Mouse (Mus musculus): ENCODE measurements around the gene Sptbn2. TPM values are rescaled to one million over a fixed set of nuclear protein-coding genes. Genes with fewer than 3 reads are reported as not detected.

Sptbn2 gene
- 17.4 and 18.7 TPM in 2 replicates for polyA plus RNA-seq (2014; fragmentation: Nextera tagmentation; extraction: Ambion mirVana)

DNA sequence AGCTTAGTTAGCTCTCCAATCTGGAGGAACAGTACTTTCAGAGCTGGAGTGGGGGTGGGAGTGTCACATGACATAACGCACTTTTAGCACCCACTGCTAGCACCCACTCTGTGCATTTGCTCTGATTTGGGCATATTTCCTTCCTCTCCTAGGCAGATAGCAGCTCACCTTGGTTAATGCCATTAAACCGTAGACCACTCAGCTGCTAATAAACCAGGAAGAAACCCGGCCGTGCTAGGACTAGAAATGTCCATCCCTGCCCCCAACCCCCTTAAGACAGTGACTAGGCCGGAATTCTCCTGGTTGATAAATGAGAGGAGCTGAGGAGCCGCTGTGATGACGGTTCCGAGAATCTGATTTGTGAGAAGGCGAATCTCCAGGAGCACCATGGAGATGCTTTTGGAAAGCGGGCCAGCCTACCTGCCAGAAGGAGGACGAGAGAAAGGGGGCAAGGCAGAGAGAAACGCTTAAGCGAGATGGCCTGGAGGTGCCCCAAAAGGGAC, at the start of gene Sptbn2:
Gene Sptbn2, plus strand, starts transcription at position 70 of the 503 bp plus-strand sequence.
- Histone ChIP-seq H3K4me3 (ENCODE audit: low read depth, low read length) (peak within 1 kb of the TSS; percentile 84), H3K9ac (ENCODE audit: low read depth, low read length) (peak within 1 kb of the TSS; percentile 95), H3K4me1 (replicated peaks; ENCODE audit: control insufficient read depth, insufficient read depth, low read length) (no peaks in the 10 kb centered on the region; the same call in 1 of the 2 replicates), H3K36me3 (ENCODE audit: control insufficient read depth, insufficient read depth, low read length) (no peaks in the 10 kb centered on the region), H3K27me3 (ENCODE audit: control insufficient read depth, insufficient read depth, low read length) (peaks cover 2% of the 10 kb centered on the region; the same call in 1 of the 2 replicates), H3K27ac (ENCODE audit: low read depth, low read length) (peak within 1 kb of the TSS; percentile 94), H3K4me2 (replicated peaks; ENCODE audit: low read depth, low read length) (peak within 1 kb of the TSS; percentile 91), H3K9me3 (ENCODE audit: control insufficient read depth, low read length) (no peaks in the 10 kb centered on the region)
- WGBS: 8% methylated on average over 13 of the region's 13 CpGs
- DNase-seq (ENCODE audit: low spot score): peak; percentile 65
- peak; percentile 44 for ATAC-seq (ENCODE audit: low FRiP score)

DNA sequence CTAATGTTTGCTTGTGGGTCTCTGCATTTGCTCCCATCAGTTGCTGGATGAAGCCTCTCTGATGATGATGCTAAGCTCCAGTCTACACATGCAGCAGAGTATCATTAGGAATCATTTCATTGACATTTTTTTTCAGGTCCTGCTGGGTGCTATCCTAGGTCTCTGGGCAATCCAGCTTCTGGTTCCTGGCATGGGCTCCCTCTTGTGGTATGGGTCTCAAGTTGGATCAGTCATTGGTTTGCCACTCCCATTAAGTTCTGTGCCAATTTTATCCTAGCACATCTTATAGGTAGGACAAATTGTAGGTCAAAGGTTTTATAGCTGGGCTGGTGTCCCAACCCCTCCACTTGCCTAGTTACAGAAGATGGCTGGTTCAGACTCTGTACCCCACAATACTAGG, 44.2 kb upstream of the Sptbn2 start:
- ATAC-seq (ENCODE audit: low FRiP score) (no peak), DNase-seq (ENCODE audit: low spot score) (no peak)
- H3K9me3 ChIP-seq (ENCODE audit: control insufficient read depth, low read length): no peaks in the 10 kb centered on the region

DNA sequence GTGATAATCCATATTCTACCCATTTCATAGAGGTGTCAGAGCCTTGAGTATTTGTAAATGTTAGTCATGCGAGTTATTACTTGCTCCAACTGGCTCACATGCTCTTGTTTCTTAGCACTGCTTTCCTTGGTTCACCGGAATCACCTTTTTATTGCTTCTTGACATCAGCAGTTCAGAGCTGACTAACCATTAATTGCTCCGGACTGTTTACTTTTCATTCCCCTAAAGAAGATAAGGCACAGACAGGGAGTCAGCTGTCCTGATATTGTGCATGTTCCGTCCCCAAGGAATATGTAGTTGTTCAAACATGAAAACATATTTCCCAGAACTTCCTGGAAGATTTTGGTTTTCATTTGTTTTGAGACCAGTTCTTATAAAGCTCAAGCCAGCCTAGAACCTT, 40.2 kb upstream of the Sptbn2 start:
- Histone ChIP-seq H3K36me3 (ENCODE audit: control insufficient read depth, insufficient read depth, low read length) (no peaks in the 10 kb centered on the region), H3K4me2 (replicated peaks; ENCODE audit: low read depth, low read length) (no peak overlapping the region), H3K27me3 (ENCODE audit: control insufficient read depth, insufficient read depth, low read length) (no peaks in the 10 kb centered on the region), H3K4me1 (replicated peaks; ENCODE audit: control insufficient read depth, insufficient read depth, low read length) (no peaks in the 10 kb centered on the region), H3K9me3 (ENCODE audit: control insufficient read depth, low read length) (no peaks in the 10 kb centered on the region), H3K9ac (ENCODE audit: low read depth, low read length) (no peak overlapping the region), H3K4me3 (ENCODE audit: low read depth, low read length) (no peak overlapping the region), H3K27ac (ENCODE audit: low read depth, low read length) (no peak overlapping the region)
- DNase-seq (ENCODE audit: low spot score) (no peak), ATAC-seq (ENCODE audit: low FRiP score) (no peak)
- WGBS: 92% methylated on average over 4 of the region's 4 CpGs

More for the DNA sequence above, 44.2 kb upstream of the Sptbn2 start:
- Histone ChIP-seq H3K4me3 (ENCODE audit: low read depth, low read length) (no peak overlapping the region), H3K4me1 (replicated peaks; ENCODE audit: control insufficient read depth, insufficient read depth, low read length) (no peaks in the 10 kb centered on the region), H3K4me2 (replicated peaks; ENCODE audit: low read depth, low read length) (no peak overlapping the region), H3K27me3 (ENCODE audit: control insufficient read depth, insufficient read depth, low read length) (no peaks in the 10 kb centered on the region), H3K36me3 (ENCODE audit: control insufficient read depth, insufficient read depth, low read length) (no peaks in the 10 kb centered on the region), H3K9ac (ENCODE audit: low read depth, low read length) (no peak overlapping the region), H3K27ac (ENCODE audit: low read depth, low read length) (no peak overlapping the region)

DNA sequence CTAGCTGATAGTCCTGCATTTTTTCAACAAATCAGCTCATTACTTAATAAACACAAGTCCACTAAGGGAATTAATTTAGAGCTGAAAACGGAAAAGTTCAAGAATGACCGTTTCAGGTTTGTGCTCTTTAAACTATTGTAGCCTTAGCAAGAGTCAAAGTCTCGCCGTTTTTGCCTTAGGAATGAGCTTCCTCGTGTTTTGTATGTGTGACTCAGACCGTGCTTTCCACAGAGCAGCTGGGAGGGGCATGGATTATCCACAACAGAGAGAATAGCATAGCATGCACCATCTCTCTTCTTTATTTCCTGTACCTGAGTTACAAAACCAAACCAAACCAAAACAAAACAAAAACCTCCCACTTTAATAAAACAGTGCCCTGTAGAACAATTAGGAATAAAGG, 38.6 kb upstream of the Sptbn2 start:
- WGBS: 51% methylated on average over 6 of the region's 6 CpGs
- H3K36me3 ChIP-seq (ENCODE audit: control insufficient read depth, insufficient read depth, low read length): no peaks in the 10 kb centered on the region
- H3K4me2 ChIP-seq (replicated peaks; ENCODE audit: low read depth, low read length): no peak overlapping the region
- ATAC-seq (ENCODE audit: low FRiP score): no peak
- H3K4me3 ChIP-seq (ENCODE audit: low read depth, low read length): no peak overlapping the region
- H3K9ac ChIP-seq (ENCODE audit: low read depth, low read length): no peak overlapping the region
- H3K27ac ChIP-seq (ENCODE audit: low read depth, low read length): no peak overlapping the region
- no peaks in the 10 kb centered on the region for H3K4me1 ChIP-seq (replicated peaks; ENCODE audit: control insufficient read depth, insufficient read depth, low read length)
- DNase-seq (ENCODE audit: low spot score): no peak
- no peaks in the 10 kb centered on the region for H3K9me3 ChIP-seq (ENCODE audit: control insufficient read depth, low read length)
- H3K27me3 ChIP-seq (ENCODE audit: control insufficient read depth, insufficient read depth, low read length): no peaks in the 10 kb centered on the region

DNA sequence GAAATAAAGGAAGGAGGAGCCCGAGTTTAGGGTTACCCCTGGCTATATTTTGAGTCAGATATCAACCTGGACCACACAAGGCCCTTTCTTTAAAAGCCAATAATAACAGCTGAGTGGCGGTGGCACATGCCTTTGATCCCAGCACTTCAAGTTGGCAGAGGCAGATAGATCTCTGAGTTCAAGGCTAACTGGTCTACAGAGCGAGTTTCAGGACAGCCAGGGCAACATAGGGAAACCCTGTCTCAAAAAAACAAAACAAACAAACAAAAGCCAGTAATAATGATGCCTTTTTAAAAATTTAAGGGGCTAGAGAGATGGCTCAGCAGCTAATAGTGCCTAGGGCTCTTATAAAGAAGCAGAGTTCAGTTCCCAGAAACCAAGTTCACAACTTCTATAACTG, 16.6 kb upstream of the Sptbn2 start:
- Histone ChIP-seq H3K4me3 (ENCODE audit: low read depth, low read length) (no peak overlapping the region), H3K4me1 (replicated peaks; ENCODE audit: control insufficient read depth, insufficient read depth, low read length) (0 out of 2 replicates have a peak, but pooled peaks cover 4% of the 10 kb centered on the region), H3K9me3 (ENCODE audit: control insufficient read depth, low read length) (no peaks in the 10 kb centered on the region), H3K4me2 (replicated peaks; ENCODE audit: low read depth, low read length) (no peak overlapping the region), H3K27me3 (ENCODE audit: control insufficient read depth, insufficient read depth, low read length) (peaks cover 14% of the 10 kb centered on the region), H3K27ac (ENCODE audit: low read depth, low read length) (no peak overlapping the region), H3K9ac (ENCODE audit: low read depth, low read length) (no peak overlapping the region), H3K36me3 (ENCODE audit: control insufficient read depth, insufficient read depth, low read length) (no peaks in the 10 kb centered on the region)
- 75% methylated on average over 3 of the region's 3 CpGs for WGBS
- no peak for ATAC-seq (ENCODE audit: low FRiP score)
- DNase-seq (ENCODE audit: low spot score): no peak

GRCm38 (mm10) chr19:4697121-4697520, 13.8 kb upstream of the Sptbn2 start:
- Histone ChIP-seq H3K27ac (ENCODE audit: low read depth, low read length) (no peak overlapping the region), H3K4me1 (replicated peaks; ENCODE audit: control insufficient read depth, insufficient read depth, low read length) (0 out of 2 replicates have a peak, but pooled peaks cover 4% of the 10 kb centered on the region), H3K9ac (ENCODE audit: low read depth, low read length) (no peak overlapping the region), H3K4me3 (ENCODE audit: low read depth, low read length) (no peak overlapping the region), H3K27me3 (ENCODE audit: control insufficient read depth, insufficient read depth, low read length) (peaks cover 16% of the 10 kb centered on the region), H3K9me3 (ENCODE audit: control insufficient read depth, low read length) (no peaks in the 10 kb centered on the region), H3K4me2 (replicated peaks; ENCODE audit: low read depth, low read length) (no peak overlapping the region), H3K36me3 (ENCODE audit: control insufficient read depth, insufficient read depth, low read length) (no peaks in the 10 kb centered on the region)
- DNase-seq (ENCODE audit: low spot score) (no peak), ATAC-seq (ENCODE audit: low FRiP score) (no peak)
- 90% methylated on average over 3 of the region's 3 CpGs for WGBS

- H3K27ac ChIP-seq (ENCODE audit: low read depth, low read length): no peak overlapping the region
- H3K4me3 ChIP-seq (ENCODE audit: low read depth, low read length): peak overlapping the region; percentile 49
- peak; percentile 30; the same call in 1 of the 2 replicates for ATAC-seq (ENCODE audit: low FRiP score)
- H3K27me3 ChIP-seq (ENCODE audit: control insufficient read depth, insufficient read depth, low read length): peaks cover 16% of the 10 kb centered on the region
- H3K9ac ChIP-seq (ENCODE audit: low read depth, low read length): 0 out of 2 replicates have a peak overlapping the region, but pooled peaks have one; percentile 66
- DNase-seq (ENCODE audit: low spot score): no peak
- H3K4me2 ChIP-seq (replicated peaks; ENCODE audit: low read depth, low read length): peak overlapping the region; percentile 84; the same call in 1 of the 2 replicates
- no peaks in the 10 kb centered on the region for H3K36me3 ChIP-seq (ENCODE audit: control insufficient read depth, insufficient read depth, low read length)
- 0 out of 2 replicates have a peak, but pooled peaks cover 4% of the 10 kb centered on the region for H3K4me1 ChIP-seq (replicated peaks; ENCODE audit: control insufficient read depth, insufficient read depth, low read length)
- 79% methylated on average over 9 of the region's 9 CpGs for WGBS
- H3K9me3 ChIP-seq (ENCODE audit: control insufficient read depth, low read length): no peaks in the 10 kb centered on the region
These were observed 13.2 kb upstream of the Sptbn2 start for GRCm38 (mm10) chr19:4697721-4698120.

GRCm38 (mm10) chr19:4698205-4698677, 12.7 kb upstream of the Sptbn2 start, which contains the start of gene Gm960:
TSS of gene Gm960 (minus strand) at chr19:4698668.
- Histone ChIP-seq H3K4me1 (replicated peaks; ENCODE audit: control insufficient read depth, insufficient read depth, low read length) (0 out of 2 replicates have a peak, but pooled peaks cover 4% of the 10 kb centered on the region), H3K9ac (ENCODE audit: low read depth, low read length) (peak within 1 kb of the TSS; percentile 66), H3K36me3 (ENCODE audit: control insufficient read depth, insufficient read depth, low read length) (no peaks in the 10 kb centered on the region), H3K4me3 (ENCODE audit: low read depth, low read length) (peak within 1 kb of the TSS; percentile 49), H3K27me3 (ENCODE audit: control insufficient read depth, insufficient read depth, low read length) (peaks cover 16% of the 10 kb centered on the region), H3K9me3 (ENCODE audit: control insufficient read depth, low read length) (no peaks in the 10 kb centered on the region), H3K4me2 (replicated peaks; ENCODE audit: low read depth, low read length) (peak within 1 kb of the TSS; percentile 84), H3K27ac (ENCODE audit: low read depth, low read length) (peak within 1 kb of the TSS; percentile 25; the same call in 1 of the 2 replicates)
- ATAC-seq (ENCODE audit: low FRiP score): peak; percentile 80
- peak; percentile 86 for DNase-seq (ENCODE audit: low spot score)
- WGBS: under 1% methylated on average over 31 of the region's 40 CpGs

GRCm38 (mm10) chr19:4698856-4699255, 12.1 kb upstream of the Sptbn2 start:
- peak; percentile 18 for DNase-seq (ENCODE audit: low spot score)
- Histone ChIP-seq H3K4me1 (replicated peaks; ENCODE audit: control insufficient read depth, insufficient read depth, low read length) (0 out of 2 replicates have a peak, but pooled peaks cover 4% of the 10 kb centered on the region), H3K4me2 (replicated peaks; ENCODE audit: low read depth, low read length) (peak overlapping the region; percentile 84; the same call in 1 of the 2 replicates), H3K9ac (ENCODE audit: low read depth, low read length) (peak overlapping the region; percentile 66; the same call in 1 of the 2 replicates), H3K27ac (ENCODE audit: low read depth, low read length) (no peak overlapping the region), H3K9me3 (ENCODE audit: control insufficient read depth, low read length) (no peaks in the 10 kb centered on the region), H3K27me3 (ENCODE audit: control insufficient read depth, insufficient read depth, low read length) (peaks cover 16% of the 10 kb centered on the region), H3K4me3 (ENCODE audit: low read depth, low read length) (no peak overlapping the region), H3K36me3 (ENCODE audit: control insufficient read depth, insufficient read depth, low read length) (no peaks in the 10 kb centered on the region)
- ATAC-seq (ENCODE audit: low FRiP score): no peak
- WGBS: 40% methylated on average over 8 of the region's 8 CpGs
